Mouse (Mus musculus) embryonic fibroblast, embryonic 13.5 days (primary cell): Measurements from ENCODE around the gene Renbp. TPM values are rescaled to one million over a fixed set of nuclear protein-coding genes. Genes with fewer than 3 reads are reported as not detected.
A peak's percentile ranks its signal among the peaks of the same experiment; 100 is the strongest.

Experiments used
- H3K27ac ChIP-seq: 2 replicates; pipeline ENCODE4 v1.5.1; 2012; ENCODE audit warnings: low read length, control low read depth, inconsistent platforms; ENCODE audit not compliant: insufficient read depth
- H3K4me1 ChIP-seq: 2 replicates; pipeline ENCODE4 v1.6.1; 2011; ENCODE audit warnings: low read length; ENCODE audit not compliant: control insufficient read depth, insufficient read depth
- H3K4me3 ChIP-seq: 2 replicates; pipeline ENCODE4 v1.5.1; 2011; ENCODE audit warnings: mild to moderate bottlenecking, control low read depth, low read length; ENCODE audit not compliant: insufficient read depth
- CTCF ChIP-seq: IDR thresholded peaks from 2 replicates; pipeline ENCODE4 v1.5.1; 2011; ENCODE audit warnings: mild to moderate bottlenecking, control low read depth, low read length, moderate library complexity, borderline replicate concordance; ENCODE audit not compliant: insufficient read depth
- POLR2A ChIP-seq: IDR thresholded peaks from 2 replicates; pipeline ENCODE4 v1.6.1; 2011; ENCODE audit warnings: low read depth, mild to moderate bottlenecking, control low read depth, low read length, moderate library complexity
- polyA plus RNA-seq: library from polyadenylated mRNA; stranded (reverse); fragments of >200 nt; gene quantifications from 2 replicates; pipeline ENCODE4 v1.2.4, GENCODE M21; 2011; ENCODE audit warnings: low read depth; ENCODE audit not compliant: missing spikeins, insufficient read length

Gene Renbp
- polyA plus RNA-seq, 1 experiment, result 31.4 TPM

DNA sequence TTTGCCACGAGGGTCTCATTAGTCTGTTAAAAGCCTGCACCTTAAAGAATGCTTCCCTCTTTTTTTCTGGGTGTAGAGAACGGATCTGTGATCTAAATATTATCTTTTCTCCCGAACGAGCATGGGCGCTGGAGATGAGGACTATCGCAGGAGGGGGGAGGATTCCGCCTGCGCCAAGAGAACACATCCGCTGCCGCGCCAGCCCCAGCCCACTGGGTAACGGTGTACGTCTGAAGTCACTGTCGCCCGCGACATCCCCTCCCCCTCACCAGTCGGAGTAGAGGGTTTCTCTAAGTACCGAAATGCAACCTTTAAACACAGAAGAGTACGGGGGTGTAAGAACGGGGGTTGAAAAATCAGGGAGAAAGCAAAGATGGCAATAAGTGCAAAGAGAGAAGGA is 34.7 kb upstream of the Renbp start:
- peak overlapping the region; percentile 98 for H3K27ac ChIP-seq
- H3K4me3 ChIP-seq, result peak overlapping the region; percentile 88
- TF ChIP-seq POLR2A (no peak), CTCF (no peak)
- H3K4me1 ChIP-seq, result no peaks in the 10 kb centered on the region; the same call in 1 of the 2 replicates

DNA sequence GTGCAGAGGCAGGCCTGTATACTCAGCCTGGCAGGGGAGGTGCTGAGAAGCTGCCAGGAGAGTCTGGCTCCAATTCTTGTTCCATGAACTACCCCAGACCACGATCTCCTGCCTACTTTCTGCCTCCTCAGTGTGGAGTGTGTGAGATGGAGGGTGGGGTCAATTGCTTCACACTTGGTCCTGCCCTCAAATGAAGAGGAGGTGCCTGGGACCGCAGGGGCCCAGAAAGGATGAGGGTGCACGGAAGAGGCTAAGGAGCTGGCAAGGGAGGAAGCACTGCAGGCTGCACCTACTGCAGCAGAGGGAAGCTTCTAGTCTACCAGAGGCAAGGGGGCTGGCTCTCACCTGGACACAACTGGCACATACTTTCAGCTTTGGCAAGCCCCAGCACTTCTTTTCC is 33.7 kb upstream of the Renbp start:
- Histone ChIP-seq H3K27ac (no peak overlapping the region), H3K4me3 (peak overlapping the region; percentile 88), H3K4me1 (no peaks in the 10 kb centered on the region; the same call in 1 of the 2 replicates)
- TF ChIP-seq POLR2A, result peak; percentile 63; the same call in 1 of the 2 replicates
- no peak for TF ChIP-seq CTCF

DNA sequence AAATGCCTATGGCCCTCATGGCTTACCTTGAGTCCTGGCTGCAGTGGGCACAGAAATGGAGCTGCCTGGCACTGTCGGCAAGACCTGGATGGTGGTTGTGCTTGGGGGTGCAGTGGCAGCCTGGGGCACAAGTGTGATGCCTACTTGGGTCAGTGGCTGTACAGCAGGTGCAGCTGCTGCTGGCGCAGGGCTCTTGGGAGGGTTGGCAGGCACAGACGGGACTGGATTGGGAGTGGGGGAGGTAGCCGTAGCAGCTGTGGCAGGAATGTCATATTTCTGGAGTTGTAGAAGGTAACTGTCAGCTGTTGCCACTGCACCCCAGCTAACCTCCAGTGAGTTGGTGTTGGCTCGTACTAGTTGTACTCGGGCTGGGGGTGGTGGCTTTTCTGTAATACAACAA is 24.3 kb upstream of the Renbp start:
- no peak for TF ChIP-seq POLR2A
- TF ChIP-seq CTCF, result no peak

GRCm38 (mm10) chrX:73952603-73953002 is 22.0 kb upstream of the Renbp start:
- no peak overlapping the region for H3K4me3 ChIP-seq
- H3K4me1 ChIP-seq, result no peaks in the 10 kb centered on the region
- no peak overlapping the region for H3K27ac ChIP-seq
- no peak for TF ChIP-seq POLR2A
- TF ChIP-seq CTCF, result no peak

More for the DNA sequence above, 24.3 kb upstream of the Renbp start:
- no peaks in the 10 kb centered on the region for H3K4me1 ChIP-seq
- no peak overlapping the region for H3K27ac ChIP-seq
- H3K4me3 ChIP-seq, result no peak overlapping the region

- no peak for TF ChIP-seq POLR2A
- no peak for TF ChIP-seq CTCF
- Histone ChIP-seq H3K27ac (no peak overlapping the region), H3K4me1 (no peaks in the 10 kb centered on the region), H3K4me3 (no peak overlapping the region)
Observed at GRCm38 (mm10) chrX:73949341-73949740, 18.7 kb upstream of the Renbp start.

GRCm38 (mm10) chrX:73948647-73949046 is 18.0 kb upstream of the Renbp start:
- no peak overlapping the region for H3K27ac ChIP-seq
- H3K4me3 ChIP-seq, result no peak overlapping the region
- TF ChIP-seq POLR2A, result no peak
- TF ChIP-seq CTCF, result no peak

GRCm38 (mm10) chrX:73946896-73947295 is 16.2 kb upstream of the Renbp start:
- H3K4me1 ChIP-seq, result no peaks in the 10 kb centered on the region
- H3K27ac ChIP-seq, result no peak overlapping the region
- H3K4me3 ChIP-seq, result no peak overlapping the region
- no peak for TF ChIP-seq CTCF
- TF ChIP-seq POLR2A, result no peak

More at GRCm38 (mm10) chrX:73948647-73949046, 18.0 kb upstream of the Renbp start:
- no peaks in the 10 kb centered on the region for H3K4me1 ChIP-seq

- no peak overlapping the region for H3K4me3 ChIP-seq
- no peaks in the 10 kb centered on the region for H3K4me1 ChIP-seq
- H3K27ac ChIP-seq, result no peak overlapping the region
- no peak for TF ChIP-seq CTCF
- no peak for TF ChIP-seq POLR2A
Observed at GRCm38 (mm10) chrX:73942294-73942693, 11.6 kb upstream of the Renbp start.

DNA sequence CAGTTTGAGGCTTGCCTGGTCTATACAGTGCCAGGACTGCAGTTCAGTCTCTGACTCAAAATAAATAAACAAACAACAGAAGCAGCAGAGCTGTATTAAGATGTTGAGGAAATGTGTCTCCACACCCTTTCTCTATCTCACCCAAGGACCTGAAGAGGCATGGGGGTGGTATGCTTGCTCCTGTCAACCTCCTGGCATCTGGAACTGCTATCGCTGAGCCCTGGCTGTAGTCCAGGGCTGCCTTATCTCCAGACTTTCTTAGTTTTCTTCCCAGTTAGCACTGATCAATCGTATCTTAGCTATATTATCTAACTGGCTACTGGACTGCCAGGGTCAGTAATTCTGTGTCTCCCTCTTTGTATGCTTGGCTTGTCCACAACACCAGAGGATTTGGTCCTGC is 11.2 kb upstream of the Renbp start:
- no peak overlapping the region for H3K27ac ChIP-seq
- no peak for TF ChIP-seq POLR2A
- no peak overlapping the region for H3K4me3 ChIP-seq
- no peaks in the 10 kb centered on the region for H3K4me1 ChIP-seq

DNA sequence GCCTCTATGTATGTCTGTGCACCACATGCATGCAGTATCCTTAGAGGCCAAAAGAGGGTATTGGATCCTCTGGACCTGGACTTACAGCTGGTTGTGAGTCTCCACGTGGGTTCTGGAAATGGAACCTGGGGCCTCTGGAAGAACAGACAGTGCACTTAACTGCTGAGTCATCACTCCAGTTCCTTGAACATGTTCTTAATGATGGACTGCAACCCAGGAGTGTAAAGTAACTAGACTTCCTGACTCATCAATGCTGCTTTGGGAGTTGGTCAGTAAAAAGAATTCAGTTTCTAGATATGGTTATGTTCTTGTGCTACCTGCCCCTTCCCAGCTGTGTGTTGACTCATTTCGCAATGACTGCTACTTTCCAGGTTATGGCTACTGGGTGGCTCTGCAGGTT is 1.2 kb upstream of the Renbp start:
- no peaks in the 10 kb centered on the region for H3K4me1 ChIP-seq
- no peak overlapping the region for H3K4me3 ChIP-seq
- H3K27ac ChIP-seq, result no peak overlapping the region
- TF ChIP-seq POLR2A (no peak), CTCF (no peak)

GRCm38 (mm10) chrX:73922550-73922882 is 8.1 kb downstream of the Renbp start:
- Histone ChIP-seq H3K27ac (no peak overlapping the region), H3K4me1 (no peaks in the 10 kb centered on the region), H3K4me3 (peak overlapping the region; percentile 43; the same call in 1 of the 2 replicates)
- TF ChIP-seq CTCF, result no peak
- TF ChIP-seq POLR2A, result no peak
